Mouse (Mus musculus): ENCODE data around the gene Nup160. TPM values are rescaled to one million over a fixed set of nuclear protein-coding genes. Genes with fewer than 3 reads are reported as not detected.

Nup160 gene
- polyA plus RNA-seq, 1 experiment, result 7.7 TPM

- H3K4me3 ChIP-seq (replicated peaks; ENCODE audit: extremely low read depth, low read depth, low read length), result no peak overlapping the region
These were observed 70.1 kb downstream of the Nup160 start for GRCm38 (mm10) chr2:90747131-90747530.

GRCm38 (mm10) chr2:90749676-90750459 lies 72.9 kb downstream of the Nup160 start:
- H3K4me3 ChIP-seq (replicated peaks; ENCODE audit: extremely low read depth, low read depth, low read length), result no peak overlapping the region
- peaks cover 12% of the 10 kb centered on the region for H3K4me1 ChIP-seq (ENCODE audit: control insufficient read depth, insufficient read depth, low read length)
- 53% methylated on average over 6 of the region's 6 CpGs for WGBS
- no peak for TF ChIP-seq CTCF (IDR thresholded peaks at IDR 0.05; ENCODE audit: insufficient read depth, low read length)
- DNase-seq, result no peak

More at GRCm38 (mm10) chr2:90747131-90747530, 70.1 kb downstream of the Nup160 start:
- TF ChIP-seq CTCF (IDR thresholded peaks at IDR 0.05; ENCODE audit: insufficient read depth, low read length) (no peak), POLR2A (IDR thresholded peaks at IDR 0.05; ENCODE audit: borderline replicate concordance, extremely low read depth, low read depth, low read length) (no peak)
- 83% methylated on average over 10 of the region's 10 CpGs for WGBS
- DNase-seq, result no peak
- peaks cover 12% of the 10 kb centered on the region for H3K4me1 ChIP-seq (ENCODE audit: control insufficient read depth, insufficient read depth, low read length)

DNA sequence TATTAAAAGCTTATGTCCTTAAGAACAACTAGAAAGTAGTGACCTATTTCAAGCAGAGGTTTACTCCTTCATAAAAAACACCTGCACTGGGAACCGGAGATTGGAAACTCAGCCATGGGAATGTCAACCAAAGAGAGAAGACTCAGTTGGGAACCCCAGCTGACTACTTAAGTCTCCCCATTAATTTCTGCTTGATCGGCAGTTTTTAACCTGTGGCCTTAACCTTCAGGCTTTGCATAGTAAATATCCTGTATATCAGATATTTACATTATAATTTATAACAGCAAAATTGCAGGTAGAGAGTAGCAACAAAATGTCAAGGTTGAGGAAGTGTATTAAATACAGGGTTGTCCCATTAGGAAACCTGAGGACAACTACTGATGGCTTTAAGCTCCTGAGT lies 76.5 kb downstream of the Nup160 start:
- DNase-seq, result no peak
- TF ChIP-seq POLR2A (IDR thresholded peaks at IDR 0.05; ENCODE audit: borderline replicate concordance, extremely low read depth, low read depth, low read length), result no peak
- TF ChIP-seq CTCF (IDR thresholded peaks at IDR 0.05; ENCODE audit: insufficient read depth, low read length), result no peak
- no peak overlapping the region for H3K4me3 ChIP-seq (replicated peaks; ENCODE audit: extremely low read depth, low read depth, low read length)
- 84% methylated on average over 2 of the region's 2 CpGs for WGBS
- H3K4me1 ChIP-seq (ENCODE audit: control insufficient read depth, insufficient read depth, low read length), result peaks cover 10% of the 10 kb centered on the region

DNA sequence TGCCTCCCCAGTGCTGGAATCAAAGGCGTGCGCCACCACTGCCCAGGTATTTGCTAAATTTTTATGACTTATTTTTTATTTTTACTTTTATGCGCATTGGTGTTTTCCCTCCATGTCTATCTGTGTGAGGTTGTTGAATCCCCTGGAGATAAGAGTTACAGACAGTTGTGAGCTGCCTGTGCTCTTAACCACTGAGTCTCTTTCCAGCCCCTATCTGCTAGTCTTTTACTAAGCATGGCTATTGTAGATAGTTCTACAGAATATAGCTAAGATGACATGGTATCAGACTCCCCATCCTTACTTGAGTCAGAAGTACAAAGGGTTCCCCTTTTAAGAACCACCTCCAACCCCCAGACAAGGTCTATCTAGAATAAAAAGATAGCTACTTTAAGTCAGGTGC lies 77.2 kb downstream of the Nup160 start:
- 98% methylated on average over 3 of the region's 3 CpGs for WGBS
- Histone ChIP-seq H3K4me3 (replicated peaks; ENCODE audit: extremely low read depth, low read depth, low read length) (no peak overlapping the region), H3K4me1 (ENCODE audit: control insufficient read depth, insufficient read depth, low read length) (peaks cover 8% of the 10 kb centered on the region)
- TF ChIP-seq CTCF (IDR thresholded peaks at IDR 0.05; ENCODE audit: insufficient read depth, low read length), result no peak
- TF ChIP-seq POLR2A (IDR thresholded peaks at IDR 0.05; ENCODE audit: borderline replicate concordance, extremely low read depth, low read depth, low read length), result no peak
- no peak for DNase-seq

DNA sequence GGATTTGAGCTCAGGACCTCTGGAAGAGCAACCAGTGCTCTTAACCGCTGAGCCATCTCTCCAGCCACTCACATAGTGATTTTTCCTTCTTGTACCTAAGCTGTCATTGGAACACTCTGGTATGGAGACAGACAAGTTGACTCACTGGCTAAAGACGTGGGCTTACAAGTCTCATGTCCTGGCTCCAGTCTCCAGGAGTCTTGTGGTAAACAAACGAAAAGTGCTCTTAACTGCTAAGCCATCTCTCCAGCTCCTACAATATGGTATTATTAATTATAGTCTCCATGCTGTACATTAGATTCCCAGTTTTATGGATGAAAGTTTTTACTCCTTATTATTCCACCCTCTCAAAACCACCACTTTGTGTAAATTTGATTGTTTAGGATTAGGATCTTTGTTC lies 88.1 kb downstream of the Nup160 start:
- no peak for DNase-seq
- H3K4me1 ChIP-seq (ENCODE audit: control insufficient read depth, insufficient read depth, low read length), result no peaks in the 10 kb centered on the region
- TF ChIP-seq POLR2A (IDR thresholded peaks at IDR 0.05; ENCODE audit: borderline replicate concordance, extremely low read depth, low read depth, low read length) (no peak), CTCF (IDR thresholded peaks at IDR 0.05; ENCODE audit: insufficient read depth, low read length) (no peak)
- no peak overlapping the region for H3K4me3 ChIP-seq (replicated peaks; ENCODE audit: extremely low read depth, low read depth, low read length)
- 85% methylated on average over 3 of the region's 3 CpGs for WGBS

- H3K4me3 ChIP-seq (replicated peaks; ENCODE audit: extremely low read depth, low read depth, low read length), result no peak overlapping the region
- WGBS, result 31% methylated on average over 3 of the region's 3 CpGs
- DNase-seq, result no peak
- peaks cover 3% of the 10 kb centered on the region; the same call in 1 of the 2 replicates for H3K4me1 ChIP-seq (ENCODE audit: control insufficient read depth, insufficient read depth, low read length)
- no peak for TF ChIP-seq CTCF (IDR thresholded peaks at IDR 0.05; ENCODE audit: insufficient read depth, low read length)
- TF ChIP-seq POLR2A (IDR thresholded peaks at IDR 0.05; ENCODE audit: borderline replicate concordance, extremely low read depth, low read depth, low read length), result no peak
These were observed 104.3 kb downstream of the Nup160 start for GRCm38 (mm10) chr2:90781323-90781722.

GRCm38 (mm10) chr2:90781938-90782337 lies 104.9 kb downstream of the Nup160 start:
- TF ChIP-seq POLR2A (IDR thresholded peaks at IDR 0.05; ENCODE audit: borderline replicate concordance, extremely low read depth, low read depth, low read length) (no peak), CTCF (IDR thresholded peaks at IDR 0.05; ENCODE audit: insufficient read depth, low read length) (no peak)
- 61% methylated on average over 2 of the region's 2 CpGs for WGBS
- no peak for DNase-seq
- H3K4me1 ChIP-seq (ENCODE audit: control insufficient read depth, insufficient read depth, low read length), result peaks cover 3% of the 10 kb centered on the region; the same call in 1 of the 2 replicates
- no peak overlapping the region for H3K4me3 ChIP-seq (replicated peaks; ENCODE audit: extremely low read depth, low read depth, low read length)

DNA sequence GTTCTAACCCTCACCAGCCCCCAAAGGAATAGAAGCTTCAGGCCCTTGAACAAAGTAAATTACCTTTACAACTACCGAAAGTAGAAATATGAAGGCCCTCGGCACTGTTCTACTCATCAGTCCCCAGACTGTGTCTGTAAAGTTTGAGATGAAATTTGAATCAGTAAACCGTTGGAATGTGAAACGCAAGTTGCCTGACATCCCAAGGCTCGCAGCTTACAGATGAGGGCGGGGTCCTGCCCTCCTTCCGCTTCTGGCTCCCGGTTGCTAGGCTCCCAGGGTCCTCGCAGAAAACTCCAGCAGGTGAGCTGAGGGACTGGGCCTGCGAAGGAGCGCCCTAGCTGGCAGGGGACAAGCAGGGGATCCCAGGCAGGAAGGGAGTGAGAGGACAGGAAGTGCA lies 105.4 kb downstream of the Nup160 start, which contains the start of gene Agbl2:
TSS of gene Agbl2 (plus strand) at position 270 of the 400 bp plus-strand sequence.
- 2% methylated on average over 11 of the region's 11 CpGs for WGBS
- TF ChIP-seq POLR2A (IDR thresholded peaks at IDR 0.05; ENCODE audit: borderline replicate concordance, extremely low read depth, low read depth, low read length), result no peak
- TF ChIP-seq CTCF (IDR thresholded peaks at IDR 0.05; ENCODE audit: insufficient read depth, low read length), result no peak
- Histone ChIP-seq H3K4me1 (ENCODE audit: control insufficient read depth, insufficient read depth, low read length) (peaks cover 3% of the 10 kb centered on the region; the same call in 1 of the 2 replicates), H3K4me3 (replicated peaks; ENCODE audit: extremely low read depth, low read depth, low read length) (peak within 1 kb of the TSS; percentile 48)
- DNase-seq, result peak; percentile 12

DNA sequence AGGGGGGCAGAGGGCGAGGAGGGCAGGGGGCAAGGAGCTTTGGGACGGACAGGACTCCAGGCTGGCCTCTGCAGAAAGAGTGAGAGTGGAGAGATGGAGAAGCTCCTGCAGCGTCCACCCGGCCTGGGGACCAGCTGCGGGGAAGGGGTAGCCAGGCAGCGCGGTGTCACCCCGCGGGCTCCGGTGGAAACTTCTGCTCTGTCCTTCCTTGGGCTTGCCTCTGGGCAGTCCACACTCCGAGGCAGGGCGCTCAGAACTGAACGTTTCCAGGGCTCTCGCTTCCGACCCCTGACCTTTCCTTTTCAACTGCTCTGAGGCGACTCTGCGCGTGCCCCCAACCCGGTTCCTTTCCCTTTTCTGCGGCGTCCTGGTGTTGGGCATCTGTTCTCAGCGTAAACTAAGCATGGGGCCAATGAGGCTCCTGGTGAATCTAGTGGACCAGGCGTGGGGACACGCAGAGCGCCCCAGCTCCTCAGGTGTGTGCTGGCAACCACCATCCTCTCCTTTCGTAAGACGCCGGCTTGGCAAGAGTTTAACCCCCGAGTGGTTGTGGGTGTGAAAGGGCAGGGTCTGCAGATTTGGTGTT lies 106.0 kb downstream of the Nup160 start:
- H3K4me1 ChIP-seq (ENCODE audit: control insufficient read depth, insufficient read depth, low read length), result peaks cover 3% of the 10 kb centered on the region; the same call in 1 of the 2 replicates
- TF ChIP-seq POLR2A (IDR thresholded peaks at IDR 0.05; ENCODE audit: borderline replicate concordance, extremely low read depth, low read depth, low read length) (no peak), CTCF (IDR thresholded peaks at IDR 0.05; ENCODE audit: insufficient read depth, low read length) (no peak)
- peak; percentile 20 for DNase-seq
- 5% methylated on average over 29 of the region's 29 CpGs for WGBS
- peak overlapping the region; percentile 48 for H3K4me3 ChIP-seq (replicated peaks; ENCODE audit: extremely low read depth, low read depth, low read length)

Other genes with a start within 250 kb of the Nup160 start
- gene Ptprj, start 96.6 kb upstream of the Nup160 start, polyA plus RNA-seq (2012; rRNA removed), result 10.1 and 16.0 TPM in 2 replicates
- gene Fnbp4, start 68.2 kb downstream of the Nup160 start, polyA plus RNA-seq (2012; rRNA removed), result 28.4 and 43.3 TPM in 2 replicates
- 3.5 and 5.0 TPM in 2 replicates for gene Agbl2, start 105.5 kb downstream of the Nup160 start, polyA plus RNA-seq (2012; rRNA removed)
- gene Mtch2, start 169.9 kb downstream of the Nup160 start, polyA plus RNA-seq (2012; rRNA removed), result 35.0 and 69.1 TPM in 2 replicates
- 4.9 and 6.6 TPM in 2 replicates for gene C1qtnf4, start 208.6 kb downstream of the Nup160 start, polyA plus RNA-seq (2012; rRNA removed)
- 10.4 and 15.6 TPM in 2 replicates for gene Kbtbd4, start 227.5 kb downstream of the Nup160 start, polyA plus RNA-seq (2012; rRNA removed)
- 70.9 and 115 TPM in 2 replicates for gene Ndufs3, start 227.6 kb downstream of the Nup160 start, polyA plus RNA-seq (2012; rRNA removed)

Measured in lung, adult 2 months (tissue).